Mouse (Mus musculus): ENCODE data around the gene Spem2.

The Spem2 gene

GRCm38 (mm10) chr11:69797924-69798323 is 20.3 kb downstream of the Spem2 start:
- no peak for DNase-seq

GRCm38 (mm10) chr11:69795983-69796435 is 22.3 kb downstream of the Spem2 start:
- peak; percentile 18 for DNase-seq

- peak; percentile 96 for DNase-seq
Observed at GRCm38 (mm10) chr11:69795168-69795982, 22.9 kb downstream of the Spem2 start, which contains the start of gene Chrnb1. Chrnb1 (minus strand) TSS chr11:69795943.

- DNase-seq = no peak
Observed at GRCm38 (mm10) chr11:69793429-69793828, 24.8 kb downstream of the Spem2 start.

- DNase-seq = no peak
Observed at GRCm38 (mm10) chr11:69791420-69791819, 26.8 kb downstream of the Spem2 start.

GRCm38 (mm10) chr11:69789431-69789830 is 28.8 kb downstream of the Spem2 start:
- DNase-seq = no peak

- DNase-seq = no peak
Observed at GRCm38 (mm10) chr11:69787306-69787705, 31.0 kb downstream of the Spem2 start.

GRCm38 (mm10) chr11:69784793-69785272 is 33.4 kb downstream of the Spem2 start:
- DNase-seq = no peak

GRCm38 (mm10) chr11:69781828-69782227 is 36.4 kb downstream of the Spem2 start:
- no peak for DNase-seq

- DNase-seq = no peak
Observed at GRCm38 (mm10) chr11:69778985-69779384, 39.3 kb downstream of the Spem2 start.

GRCm38 (mm10) chr11:69778258-69778982 is 39.8 kb downstream of the Spem2 start:
- no peak for DNase-seq

GRCm38 (mm10) chr11:69777504-69778257 is 40.6 kb downstream of the Spem2 start:
- no peak for DNase-seq

- no peak for DNase-seq
Observed at GRCm38 (mm10) chr11:69776488-69776887, 41.8 kb downstream of the Spem2 start.

GRCm38 (mm10) chr11:69775716-69776115 is 42.5 kb downstream of the Spem2 start:
- DNase-seq = no peak

GRCm38 (mm10) chr11:69774961-69775360 is 43.3 kb downstream of the Spem2 start:
- DNase-seq = no peak

- no peak for DNase-seq
Observed at GRCm38 (mm10) chr11:69767625-69767909, 50.7 kb downstream of the Spem2 start.

- DNase-seq = no peak
Observed at GRCm38 (mm10) chr11:69766872-69767624, 51.2 kb downstream of the Spem2 start.

Measured in embryo, embryonic 11 days (tissue).